Mouse (Mus musculus): ENCODE data around the gene Ralgapa1. TPM values are rescaled to one million over a fixed set of nuclear protein-coding genes. Genes with fewer than 3 reads are reported as not detected.
"Not testable (repeated sequence)": the region's sequence is repeated elsewhere in the genome, so short reads cannot be mapped to it uniquely, and the experiment has no call there.

Gene Ralgapa1
- polyA plus RNA-seq, 1 experiment from 2014 or later, result 24.2 TPM

DNA sequence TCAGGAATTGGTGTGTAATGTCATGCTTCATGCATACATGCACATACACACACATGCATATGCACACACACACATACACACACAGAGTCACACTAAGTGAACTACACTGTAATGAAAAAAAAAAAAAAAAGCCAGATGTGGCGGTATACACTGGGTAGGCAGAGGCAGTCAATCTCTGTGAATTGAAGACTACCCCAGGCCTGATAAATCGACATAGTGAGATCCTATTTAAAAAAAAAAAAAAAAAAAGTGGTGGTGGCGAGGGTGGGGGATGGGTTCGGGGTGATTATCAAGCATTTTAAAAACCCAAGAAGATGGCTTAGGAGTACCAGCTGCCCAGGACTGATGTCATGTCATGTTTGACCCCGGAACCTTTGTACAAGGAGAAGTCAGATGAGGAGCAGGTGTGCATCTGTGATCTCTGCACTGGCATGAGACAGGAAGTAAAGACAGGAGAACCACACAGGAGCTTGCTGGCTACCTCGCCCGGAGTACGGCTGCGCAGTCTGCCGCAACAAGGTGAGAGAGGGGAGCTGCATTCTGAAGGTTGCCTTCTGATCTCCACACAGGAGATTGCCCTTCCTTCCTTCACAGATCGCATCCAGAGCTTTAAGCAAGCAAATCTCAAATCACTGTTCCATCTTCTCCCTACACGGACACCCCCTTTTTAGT is 261.6 kb downstream of the Ralgapa1 start:
- H3K4me2 ChIP-seq (replicated peaks), result no peak overlapping the region
- H3K36me3 ChIP-seq, result no peaks in the 10 kb centered on the region
- no peaks in the 10 kb centered on the region for H3K9me3 ChIP-seq
- H3K4me1 ChIP-seq, result peaks cover 7% of the 10 kb centered on the region
- no peak for ATAC-seq (ENCODE audit: low FRiP score, low read depth)
- no peaks in the 10 kb centered on the region for H3K27me3 ChIP-seq
- H3K27ac ChIP-seq (replicated peaks), result no peak overlapping the region
- WGBS, result 90% methylated on average over 12 of the region's 12 CpGs
- H3K4me3 ChIP-seq, result no peak overlapping the region
- H3K9ac ChIP-seq (replicated peaks), result no peak overlapping the region

DNA sequence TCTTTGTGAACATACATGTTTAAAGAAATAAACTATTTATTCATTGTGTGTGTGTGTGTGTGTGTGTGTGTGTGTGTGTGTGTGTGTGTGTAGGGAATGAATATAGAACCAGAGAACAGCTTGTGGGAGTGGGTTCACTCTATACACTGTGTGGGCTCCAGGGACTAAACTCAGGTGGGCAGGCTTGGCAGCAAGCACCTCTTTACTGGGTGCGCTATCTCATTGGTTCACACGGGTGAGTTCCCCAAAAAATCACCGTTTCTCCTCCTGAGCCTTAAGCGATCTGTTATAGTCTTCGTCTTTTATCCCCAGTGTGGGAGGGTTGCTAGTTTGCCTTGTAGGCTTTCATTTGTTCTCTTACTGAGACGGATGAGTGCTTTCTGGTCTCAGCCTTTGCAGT is 263.1 kb downstream of the Ralgapa1 start:
- Histone ChIP-seq H3K9me3 (no peaks in the 10 kb centered on the region), H3K4me3 (no peak overlapping the region), H3K4me1 (peaks cover 7% of the 10 kb centered on the region), H3K4me2 (replicated peaks) (no peak overlapping the region), H3K36me3 (no peaks in the 10 kb centered on the region), H3K9ac (replicated peaks) (no peak overlapping the region), H3K27ac (replicated peaks) (no peak overlapping the region), H3K27me3 (no peaks in the 10 kb centered on the region)
- WGBS, result 66% methylated on average over 6 of the region's 6 CpGs
- ATAC-seq (ENCODE audit: low FRiP score, low read depth), result no peak

GRCm38 (mm10) chr12:55554901-55555300 is 266.1 kb downstream of the Ralgapa1 start:
- not testable (repeated sequence) for H3K9ac ChIP-seq (replicated peaks); H3K4me1 ChIP-seq; H3K4me3 ChIP-seq; H3K27me3 ChIP-seq; H3K36me3 ChIP-seq; H3K9me3 ChIP-seq; H3K27ac ChIP-seq (replicated peaks); H3K4me2 ChIP-seq (replicated peaks); ATAC-seq (ENCODE audit: low FRiP score, low read depth)
- 83% methylated on average over 6 of the region's 6 CpGs for WGBS

Small RNA genes lying within 50 kb of the gene (microRNA-seq; reads per million reads assigned to microRNA genes)
- 3.5 reads per million, percentile 12 among the genes with 10 or more reads in this experiment for gene Gm23394

Other genes with a start within 250 kb of the Ralgapa1 start
- gene Insm2, start 221.7 kb downstream of the Ralgapa1 start, polyA plus RNA-seq (2016; fragmentation: Nextera tagmentation; extraction: Ambion mirVana), result 0.34 and 1.2 TPM in 2 replicates
- 42.9 and 47.2 TPM in 2 replicates for gene Brms1l, start 15.2 kb upstream of the Ralgapa1 start, polyA plus RNA-seq (2016; fragmentation: Nextera tagmentation; extraction: Ambion mirVana)